Mouse (Mus musculus): Measurements from ENCODE around the gene Zbtb2. TPM values are rescaled to one million over a fixed set of nuclear protein-coding genes. Genes with fewer than 3 reads are reported as not detected.

Zbtb2 gene
- polyA plus RNA-seq, 1 experiment from 2014 or later: 4.4 TPM

- no peak for DNase-seq
- H3K9me3 ChIP-seq (replicated peaks): no peaks in the 10 kb centered on the region
- H3K4me3 ChIP-seq (replicated peaks): no peak overlapping the region
- H3K4me2 ChIP-seq: no peak overlapping the region
- H3K27ac ChIP-seq: no peak overlapping the region
- H3K9ac ChIP-seq: no peak overlapping the region
- H3K36me3 ChIP-seq: no peaks in the 10 kb centered on the region
- ATAC-seq (ENCODE audit: low read depth): no peak
- H3K4me1 ChIP-seq (replicated peaks): peaks cover 32% of the 10 kb centered on the region
- WGBS (ENCODE audit: insufficient replicate concordance): 76% methylated on average over 5 of the region's 5 CpGs
- H3K27me3 ChIP-seq: no peaks in the 10 kb centered on the region
Measured at GRCm38 (mm10) chr10:4380748-4381147, 7.2 kb downstream of the Zbtb2 start.

GRCm38 (mm10) chr10:4376931-4377330, 11.0 kb downstream of the Zbtb2 start:
- Histone ChIP-seq H3K9ac (no peak overlapping the region), H3K4me1 (replicated peaks) (no peaks in the 10 kb centered on the region), H3K27ac (no peak overlapping the region), H3K9me3 (replicated peaks) (no peaks in the 10 kb centered on the region), H3K4me2 (no peak overlapping the region), H3K36me3 (peaks cover 9% of the 10 kb centered on the region; the same call in 1 of the 2 replicates), H3K27me3 (no peaks in the 10 kb centered on the region), H3K4me3 (replicated peaks) (no peak overlapping the region)
- 76% methylated on average over 7 of the region's 7 CpGs for WGBS (ENCODE audit: insufficient replicate concordance)
- DNase-seq (no peak), ATAC-seq (ENCODE audit: low read depth) (no peak)

DNA sequence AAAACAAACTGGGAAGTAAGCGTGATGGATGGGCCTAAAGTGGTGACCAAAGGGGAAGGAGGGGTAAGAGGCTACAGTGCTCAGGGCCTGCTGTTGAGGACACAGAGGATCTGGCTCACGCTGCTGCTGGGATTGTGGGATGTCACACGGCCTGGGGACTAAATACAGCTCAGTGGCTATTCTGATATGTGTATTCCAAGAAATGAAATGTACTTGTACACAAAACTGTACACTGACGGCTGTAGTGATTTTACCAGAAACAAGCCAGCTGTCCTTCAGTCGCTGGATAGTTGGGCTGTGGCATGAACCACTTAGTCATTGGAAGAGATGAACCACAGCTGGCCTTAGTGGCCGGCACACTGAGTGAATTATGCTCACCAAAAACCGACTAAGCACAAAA, 11.4 kb downstream of the Zbtb2 start:
- Histone ChIP-seq H3K9me3 (replicated peaks) (no peaks in the 10 kb centered on the region), H3K36me3 (peaks cover 9% of the 10 kb centered on the region; the same call in 1 of the 2 replicates), H3K4me3 (replicated peaks) (no peak overlapping the region), H3K27me3 (no peaks in the 10 kb centered on the region), H3K9ac (no peak overlapping the region), H3K27ac (no peak overlapping the region), H3K4me1 (replicated peaks) (no peaks in the 10 kb centered on the region), H3K4me2 (no peak overlapping the region)
- WGBS (ENCODE audit: insufficient replicate concordance): 62% methylated on average over 7 of the region's 7 CpGs
- DNase-seq: no peak
- ATAC-seq (ENCODE audit: low read depth): no peak

DNA sequence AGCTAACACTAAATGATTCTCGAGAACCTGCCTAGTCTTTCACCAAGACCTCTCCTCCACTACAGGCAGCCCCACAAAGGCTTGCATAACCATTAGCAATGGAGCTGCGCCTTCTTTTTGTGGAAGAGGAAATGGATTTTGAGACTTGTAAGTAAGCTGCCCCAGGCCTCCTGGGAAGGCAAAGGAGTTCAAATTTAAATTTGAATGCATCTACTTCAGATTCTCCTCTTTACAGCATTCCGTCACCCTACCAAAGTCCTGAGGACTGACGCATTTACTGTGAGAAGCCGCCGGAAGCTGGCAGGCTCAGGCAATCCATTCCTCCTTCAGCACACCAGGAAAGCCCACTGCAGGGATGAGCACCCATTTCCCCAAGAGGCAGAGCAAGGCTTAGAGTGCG, 12.6 kb downstream of the Zbtb2 start:
- H3K9me3 ChIP-seq (replicated peaks): no peaks in the 10 kb centered on the region
- ATAC-seq (ENCODE audit: low read depth) (no peak), DNase-seq (no peak)
- no peak overlapping the region for H3K4me2 ChIP-seq
- H3K4me1 ChIP-seq (replicated peaks): no peaks in the 10 kb centered on the region
- WGBS (ENCODE audit: insufficient replicate concordance): 69% methylated on average over 7 of the region's 7 CpGs
- no peak overlapping the region for H3K27ac ChIP-seq
- peaks cover 11% of the 10 kb centered on the region; the same call in 1 of the 2 replicates for H3K36me3 ChIP-seq
- no peak overlapping the region for H3K4me3 ChIP-seq (replicated peaks)
- H3K9ac ChIP-seq: no peak overlapping the region
- H3K27me3 ChIP-seq: no peaks in the 10 kb centered on the region

DNA sequence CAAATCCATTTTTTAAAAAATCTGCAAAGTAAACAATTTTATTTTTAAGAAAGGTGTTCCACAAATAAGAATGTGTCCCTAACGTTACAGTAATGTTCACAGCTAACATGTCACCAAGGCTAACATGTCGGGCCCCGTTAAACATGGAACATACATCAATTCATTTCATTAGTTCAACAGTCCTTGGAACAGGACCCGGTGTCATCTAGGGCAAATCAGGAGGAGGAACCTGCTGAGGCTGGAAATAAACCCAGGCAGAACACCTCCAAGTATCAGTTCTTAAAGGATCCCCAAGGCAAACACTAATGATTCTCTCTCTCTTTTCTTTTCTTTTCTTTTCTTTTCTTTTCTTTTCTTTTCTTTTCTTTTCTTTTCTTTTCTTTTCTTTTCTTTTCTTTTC, 13.2 kb downstream of the Zbtb2 start:
- H3K9me3 ChIP-seq (replicated peaks): no peaks in the 10 kb centered on the region
- no peak overlapping the region for H3K4me2 ChIP-seq
- ATAC-seq (ENCODE audit: low read depth) (no peak), DNase-seq (no peak)
- WGBS (ENCODE audit: insufficient replicate concordance): 75% methylated on average over 4 of the region's 4 CpGs
- peaks cover 11% of the 10 kb centered on the region; the same call in 1 of the 2 replicates for H3K36me3 ChIP-seq
- no peaks in the 10 kb centered on the region for H3K4me1 ChIP-seq (replicated peaks)
- no peaks in the 10 kb centered on the region for H3K27me3 ChIP-seq
- no peak overlapping the region for H3K27ac ChIP-seq
- H3K9ac ChIP-seq: no peak overlapping the region
- no peak overlapping the region for H3K4me3 ChIP-seq (replicated peaks)

DNA sequence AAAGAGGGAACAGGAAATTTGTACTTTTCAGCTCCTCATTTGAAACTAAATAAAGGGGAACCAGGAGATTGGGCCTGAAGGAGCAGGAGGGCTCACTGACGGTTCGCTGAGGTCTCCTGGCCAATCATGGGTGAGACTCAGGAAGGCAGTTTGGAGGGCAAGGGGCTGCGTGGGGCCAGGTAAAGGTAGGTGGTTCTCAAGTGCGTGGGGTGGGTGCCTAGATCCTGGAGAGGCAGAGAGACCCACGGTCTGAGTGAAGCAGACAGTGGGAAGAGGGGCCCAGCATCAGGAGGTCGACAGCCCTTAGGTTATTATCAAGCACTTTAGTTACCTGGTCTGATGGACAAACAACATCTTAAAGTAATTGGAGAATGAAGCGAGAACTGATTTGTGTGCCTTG, 13.7 kb downstream of the Zbtb2 start:
- H3K4me2 ChIP-seq: no peak overlapping the region
- 78% methylated on average over 7 of the region's 7 CpGs for WGBS (ENCODE audit: insufficient replicate concordance)
- no peaks in the 10 kb centered on the region for H3K27me3 ChIP-seq
- H3K27ac ChIP-seq: no peak overlapping the region
- no peak for DNase-seq
- H3K9ac ChIP-seq: no peak overlapping the region
- H3K9me3 ChIP-seq (replicated peaks): no peaks in the 10 kb centered on the region
- H3K36me3 ChIP-seq: peaks cover 14% of the 10 kb centered on the region; the same call in 1 of the 2 replicates
- no peak overlapping the region for H3K4me3 ChIP-seq (replicated peaks)
- H3K4me1 ChIP-seq (replicated peaks): no peaks in the 10 kb centered on the region
- ATAC-seq (ENCODE audit: low read depth): no peak

GRCm38 (mm10) chr10:4373558-4373957, 14.3 kb downstream of the Zbtb2 start:
- H3K4me1 ChIP-seq (replicated peaks): no peaks in the 10 kb centered on the region
- DNase-seq: no peak
- H3K36me3 ChIP-seq: peaks cover 20% of the 10 kb centered on the region
- H3K27me3 ChIP-seq: no peaks in the 10 kb centered on the region
- H3K4me2 ChIP-seq: no peak overlapping the region
- WGBS (ENCODE audit: insufficient replicate concordance): 68% methylated on average over 4 of the region's 4 CpGs
- H3K9me3 ChIP-seq (replicated peaks): no peaks in the 10 kb centered on the region
- no peak for ATAC-seq (ENCODE audit: low read depth)
- H3K9ac ChIP-seq: no peak overlapping the region; the same call in 1 of the 2 replicates
- H3K27ac ChIP-seq: no peak overlapping the region
- H3K4me3 ChIP-seq (replicated peaks): no peak overlapping the region

GRCm38 (mm10) chr10:4372011-4372410, 15.9 kb downstream of the Zbtb2 start:
- DNase-seq (no peak), ATAC-seq (ENCODE audit: low read depth) (no peak)
- Histone ChIP-seq H3K9ac (no peak overlapping the region), H3K36me3 (peaks cover 30% of the 10 kb centered on the region), H3K4me1 (replicated peaks) (no peaks in the 10 kb centered on the region), H3K27me3 (no peaks in the 10 kb centered on the region), H3K27ac (no peak overlapping the region), H3K4me2 (no peak overlapping the region), H3K9me3 (replicated peaks) (no peaks in the 10 kb centered on the region), H3K4me3 (replicated peaks) (no peak overlapping the region)
- WGBS (ENCODE audit: insufficient replicate concordance): 44% methylated on average over 5 of the region's 5 CpGs

GRCm38 (mm10) chr10:4370105-4370504, 17.8 kb downstream of the Zbtb2 start:
- Histone ChIP-seq H3K27ac (no peak overlapping the region), H3K27me3 (no peaks in the 10 kb centered on the region), H3K4me3 (replicated peaks) (no peak overlapping the region), H3K9me3 (replicated peaks) (no peaks in the 10 kb centered on the region), H3K36me3 (peaks cover 33% of the 10 kb centered on the region), H3K4me2 (no peak overlapping the region), H3K9ac (no peak overlapping the region), H3K4me1 (replicated peaks) (no peaks in the 10 kb centered on the region)
- ATAC-seq (ENCODE audit: low read depth): no peak
- DNase-seq: no peak
- 80% methylated on average over 11 of the region's 11 CpGs for WGBS (ENCODE audit: insufficient replicate concordance)

DNA sequence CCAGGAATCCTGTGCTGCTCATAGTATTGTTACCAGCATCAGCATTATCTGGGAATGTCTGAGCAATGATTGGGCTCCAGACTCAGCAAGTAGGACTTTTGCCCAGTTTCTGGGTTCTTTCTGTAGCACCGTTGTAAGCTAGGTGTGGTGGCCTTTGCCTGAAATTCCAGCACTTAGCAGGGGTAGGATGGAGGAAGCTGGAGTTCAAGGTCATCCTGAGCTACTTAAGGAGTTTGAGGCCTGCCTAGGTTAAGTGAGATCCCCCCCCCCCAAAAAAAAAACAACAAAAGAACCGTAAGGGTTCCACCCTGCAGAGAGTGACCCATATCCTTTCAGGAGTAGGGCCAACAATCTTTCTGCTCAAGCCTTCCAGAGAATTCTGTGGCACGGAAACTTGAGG, 23.3 kb downstream of the Zbtb2 start:
- Histone ChIP-seq H3K9me3 (replicated peaks) (peaks cover 12% of the 10 kb centered on the region), H3K9ac (no peak overlapping the region), H3K27me3 (no peaks in the 10 kb centered on the region), H3K4me3 (replicated peaks) (no peak overlapping the region), H3K4me2 (no peak overlapping the region), H3K4me1 (replicated peaks) (no peaks in the 10 kb centered on the region), H3K36me3 (peaks cover 22% of the 10 kb centered on the region), H3K27ac (no peak overlapping the region)
- DNase-seq (no peak), ATAC-seq (ENCODE audit: low read depth) (no peak)
- WGBS (ENCODE audit: insufficient replicate concordance): 80% methylated on average over 3 of the region's 3 CpGs

GRCm38 (mm10) chr10:4357435-4357834, 30.5 kb downstream of the Zbtb2 start:
- Histone ChIP-seq H3K4me2 (no peak overlapping the region), H3K9ac (no peak overlapping the region), H3K27me3 (no peaks in the 10 kb centered on the region), H3K36me3 (no peaks in the 10 kb centered on the region), H3K4me3 (replicated peaks) (no peak overlapping the region), H3K9me3 (replicated peaks) (peaks cover 4% of the 10 kb centered on the region; the same call in 1 of the 2 replicates), H3K4me1 (replicated peaks) (no peaks in the 10 kb centered on the region), H3K27ac (no peak overlapping the region)
- no peak for DNase-seq
- WGBS (ENCODE audit: insufficient replicate concordance): 66% methylated on average over 10 of the region's 10 CpGs
- ATAC-seq (ENCODE audit: low read depth): no peak

- DNase-seq (no peak), ATAC-seq (ENCODE audit: low read depth) (no peak)
- no peak overlapping the region for H3K27ac ChIP-seq
- 26% methylated on average over 5 of the region's 5 CpGs for WGBS (ENCODE audit: insufficient replicate concordance)
- H3K4me3 ChIP-seq (replicated peaks): no peak overlapping the region
- no peaks in the 10 kb centered on the region for H3K36me3 ChIP-seq
- H3K4me2 ChIP-seq: no peak overlapping the region
- H3K9ac ChIP-seq: no peak overlapping the region
- no peaks in the 10 kb centered on the region for H3K4me1 ChIP-seq (replicated peaks)
- no peaks in the 10 kb centered on the region for H3K27me3 ChIP-seq
- H3K9me3 ChIP-seq (replicated peaks): no peaks in the 10 kb centered on the region
Measured at GRCm38 (mm10) chr10:4356640-4357039, 31.3 kb downstream of the Zbtb2 start.
